ENCODE assay signal across 16 mouse cellular contexts in the genomic region with DNA sequence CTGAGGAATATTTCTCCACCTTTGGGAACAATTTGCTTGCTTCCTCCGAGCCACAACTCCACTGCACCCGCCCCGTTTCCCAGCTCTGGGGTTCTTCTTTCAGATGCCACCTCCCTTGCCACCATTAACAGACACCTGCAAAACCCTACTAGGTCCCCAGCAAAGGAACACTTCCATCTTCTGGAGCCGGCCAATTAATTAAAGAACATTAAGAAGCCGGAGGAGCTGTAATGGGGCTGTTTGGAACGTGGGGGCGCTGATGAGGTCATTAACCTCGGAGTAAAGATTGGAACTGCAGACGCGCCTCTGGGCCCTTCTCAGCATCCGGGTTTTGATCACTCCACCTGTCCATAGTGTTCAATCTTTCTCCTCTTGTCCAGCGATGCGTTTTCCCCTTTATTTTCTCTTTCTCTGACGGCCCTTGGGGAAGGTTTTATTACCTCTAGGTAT. TPM values are rescaled to one million over a fixed set of nuclear protein-coding genes. Genes with fewer than 3 reads are reported as not detected.
DNase-seq lines count a peak whose midpoint lies in the region; ATAC-seq and TF ChIP-seq lines count a peak whose summit lies in the region.
"Had no signal": no experiment of that assay in that cellular context is flagged by ENCODE, and none has a peak within 500 bp of the region (broad histone marks: within the 10 kb centered on the region; RNA-seq: fewer than 3 reads in every experiment).

No protein-coding gene starts in this region.

- WGBS in kidney, embryonic 14.5 days = 16% methylated on average over 14 of the region's 14 CpGs
- 6% methylated on average over 14 of the region's 14 CpGs for WGBS in neural tube, embryonic 13.5 days
- WGBS in hindbrain, postnatal 0 days = under 1% methylated on average over 14 of the region's 14 CpGs

- peaks cover 70% of the 10 kb centered on the region for H3K4me1 ChIP-seq in kidney, embryonic 14.5 days (ENCODE audit: control insufficient read depth, insufficient read depth, low read length)
- H3K4me1 ChIP-seq in neural tube, embryonic 13.5 days (replicated peaks) = peaks cover 82% of the 10 kb centered on the region
- H3K4me1 ChIP-seq in hindbrain, postnatal 0 days (ENCODE audit: insufficient read depth, low read length) = no peaks in the 10 kb centered on the region

- DNase-seq in adrenal gland, postnatal 14 days = peak; percentile 46
- no peak for DNase-seq in adrenal gland, postnatal 25 days
- no peak for DNase-seq in kidney, adult 9 months
- DNase-seq in induced T-regulatory cell, adult 2 months (ENCODE audit: low read depth) = peak; percentile 36
- no peak for DNase-seq in adipocyte (ENCODE audit: low spot score)
- DNase-seq in hindbrain, postnatal 0 days (ENCODE audit: low spot score) = no peak
- DNase-seq: adrenal gland, adult 8-10 months; cerebellum, postnatal 36 days; lung, adult 2 months; thymus, adult 18-20 months had no signal

- peak overlapping the region; percentile 77 for H3K4me3 ChIP-seq in kidney, embryonic 14.5 days (ENCODE audit: low read length)
- H3K4me3 ChIP-seq in neural tube, embryonic 13.5 days = peak overlapping the region; percentile 58
- no peak overlapping the region for H3K4me3 ChIP-seq in hindbrain, postnatal 0 days (ENCODE audit: low read length)
- H3K4me3 ChIP-seq: heart, embryonic 12.5 days had no signal

- ATAC-seq in kidney, embryonic 14.5 days (ENCODE audit: low FRiP score, low TSS enrichment) = no peak
- no peak for ATAC-seq in neural tube, embryonic 13.5 days (ENCODE audit: low read depth)
- no peak for ATAC-seq in hindbrain, postnatal 0 days
- ATAC-seq: midbrain, embryonic 16.5 days had no signal

- no peak for TF ChIP-seq CTCF in hindbrain, postnatal 0 days (IDR thresholded peaks at IDR 0.05; ENCODE audit: low read depth)

- H3K27me3 ChIP-seq in kidney, embryonic 14.5 days (ENCODE audit: control insufficient read depth, insufficient read depth, low read length) = peaks cover 3% of the 10 kb centered on the region; the same call in 1 of the 2 replicates
- peaks cover 60% of the 10 kb centered on the region for H3K27me3 ChIP-seq in neural tube, embryonic 13.5 days
- peaks cover 98% of the 10 kb centered on the region for H3K27me3 ChIP-seq in hindbrain, postnatal 0 days (ENCODE audit: insufficient read depth, low read length)

- 0 out of 2 replicates have a peak overlapping the region, but pooled peaks have one; percentile 29 for H3K9ac ChIP-seq in kidney, embryonic 14.5 days (ENCODE audit: low read depth, low read length)
- peak overlapping the region; percentile 67 for H3K9ac ChIP-seq in neural tube, embryonic 13.5 days
- no peak overlapping the region for H3K9ac ChIP-seq in hindbrain, postnatal 0 days (replicated peaks; ENCODE audit: low read length)
- H3K9ac ChIP-seq: heart, embryonic 12.5 days had no signal

- no peaks in the 10 kb centered on the region for H3K36me3 ChIP-seq in kidney, embryonic 14.5 days (ENCODE audit: control insufficient read depth, insufficient read depth, low read length)
- H3K36me3 ChIP-seq in neural tube, embryonic 13.5 days = no peaks in the 10 kb centered on the region
- no peaks in the 10 kb centered on the region for H3K36me3 ChIP-seq in hindbrain, postnatal 0 days (ENCODE audit: insufficient read depth, low read length)
- H3K36me3 ChIP-seq: heart, embryonic 12.5 days had no signal

- no peaks in the 10 kb centered on the region for H3K9me3 ChIP-seq in kidney, embryonic 14.5 days (ENCODE audit: control insufficient read depth, low read length)
- H3K9me3 ChIP-seq in neural tube, embryonic 13.5 days = no peaks in the 10 kb centered on the region
- no peaks in the 10 kb centered on the region for H3K9me3 ChIP-seq in hindbrain, postnatal 0 days (ENCODE audit: low read length)
- H3K9me3 ChIP-seq: heart, embryonic 12.5 days had no signal

- no peak overlapping the region for H3K27ac ChIP-seq in kidney, embryonic 14.5 days (ENCODE audit: low read depth, low read length)
- no peak overlapping the region for H3K27ac ChIP-seq in neural tube, embryonic 13.5 days (replicated peaks)
- no peak overlapping the region for H3K27ac ChIP-seq in hindbrain, postnatal 0 days
- H3K27ac ChIP-seq: macrophage had no signal

- peak overlapping the region; percentile 71 for H3K4me2 ChIP-seq in kidney, embryonic 14.5 days (replicated peaks; ENCODE audit: low read depth, low read length)
- peak overlapping the region; percentile 64 for H3K4me2 ChIP-seq in neural tube, embryonic 13.5 days
- H3K4me2 ChIP-seq in hindbrain, postnatal 0 days (ENCODE audit: low read depth, low read length) = no peak overlapping the region
- H3K4me2 ChIP-seq: heart, embryonic 12.5 days had no signal

RNA-seq across cellular contexts. Expression of a gene that starts 15.2 kb away (rescaled TPM):
- total RNA-seq in adrenal gland, postnatal 14 days (2021) = 99.3 and 156 TPM in 2 replicates
- total RNA-seq in adrenal gland, postnatal 25 days (2021) = 202 and 263 TPM in 2 replicates
- 30.0 and 41.4 TPM in 2 replicates for polyA plus RNA-seq in kidney, embryonic 14.5 days (2014; fragmentation: Nextera tagmentation; extraction: Ambion mirVana)
- polyA plus RNA-seq in neural tube, embryonic 13.5 days (2015; fragmentation: Nextera tagmentation; extraction: Ambion mirVana) = 72.9 and 74.7 TPM in 2 replicates
- 0.40 TPM in 1 of 2 replicates, not detected in the other for total RNA-seq in hindbrain, postnatal 0 days (2014; rRNA removed)
- 0.13 TPM in 1 of 2 replicates, not detected in the other for polyA plus RNA-seq in hindbrain, postnatal 0 days (2015; fragmentation: Nextera tagmentation; extraction: Ambion mirVana)
- polyA plus RNA-seq: lung, adult 2 months; macrophage; midbrain, embryonic 16.5 days had no signal

RNA-seq across cellular contexts. Expression of a gene that starts 25.7 kb away (rescaled TPM):
- total RNA-seq in adrenal gland, postnatal 14 days (2021) = 56.7 and 59.4 TPM in 2 replicates
- total RNA-seq in adrenal gland, postnatal 25 days (2021) = 84.9 and 94.6 TPM in 2 replicates
- polyA plus RNA-seq in kidney, embryonic 14.5 days (2014; fragmentation: Nextera tagmentation; extraction: Ambion mirVana) = 12.7 and 18.6 TPM in 2 replicates
- polyA plus RNA-seq in neural tube, embryonic 13.5 days (2015; fragmentation: Nextera tagmentation; extraction: Ambion mirVana) = 81.7 and 114 TPM in 2 replicates
- 28.0 and 66.5 TPM in 2 replicates for total RNA-seq in hindbrain, postnatal 0 days (2014; rRNA removed)
- 4.6 and 6.2 TPM in 2 replicates for polyA plus RNA-seq in hindbrain, postnatal 0 days (2015; fragmentation: Nextera tagmentation; extraction: Ambion mirVana)
- total RNA-seq: hematopoietic stem cell, adult 5-6 weeks had no signal
- polyA plus RNA-seq: heart, embryonic 12.5 days; macrophage; midbrain, embryonic 16.5 days had no signal

RNA-seq across cellular contexts. Expression of a gene that starts 30.4 kb away (rescaled TPM):
- 34.3 and 37.8 TPM in 2 replicates for total RNA-seq in adrenal gland, postnatal 14 days (2021)
- total RNA-seq in adrenal gland, postnatal 25 days (2021) = 54.7 and 58.6 TPM in 2 replicates
- polyA plus RNA-seq in kidney, embryonic 14.5 days (2014; fragmentation: Nextera tagmentation; extraction: Ambion mirVana) = 58.6 and 61.9 TPM in 2 replicates
- polyA plus RNA-seq in neural tube, embryonic 13.5 days (2015; fragmentation: Nextera tagmentation; extraction: Ambion mirVana) = 124 and 125 TPM in 2 replicates
- 11.0 and 21.7 TPM in 2 replicates for total RNA-seq in hindbrain, postnatal 0 days (2014; rRNA removed)
- 10.1 and 16.8 TPM in 2 replicates for polyA plus RNA-seq in hindbrain, postnatal 0 days (2015; fragmentation: Nextera tagmentation; extraction: Ambion mirVana)
- total RNA-seq: hematopoietic stem cell, adult 5-6 weeks had no signal
- polyA plus RNA-seq: macrophage; midbrain, embryonic 16.5 days had no signal

RNA-seq across cellular contexts. Expression of a gene that starts 36.3 kb away (rescaled TPM):
- total RNA-seq in adrenal gland, postnatal 14 days (2021) = 35.7 and 39.8 TPM in 2 replicates
- 74.4 and 78.8 TPM in 2 replicates for total RNA-seq in adrenal gland, postnatal 25 days (2021)
- 44.1 and 53.1 TPM in 2 replicates for polyA plus RNA-seq in kidney, embryonic 14.5 days (2014; fragmentation: Nextera tagmentation; extraction: Ambion mirVana)
- 171 and 174 TPM in 2 replicates for polyA plus RNA-seq in neural tube, embryonic 13.5 days (2015; fragmentation: Nextera tagmentation; extraction: Ambion mirVana)
- 23.2 and 30.2 TPM in 2 replicates for total RNA-seq in hindbrain, postnatal 0 days (2014; rRNA removed)
- polyA plus RNA-seq in hindbrain, postnatal 0 days (2015; fragmentation: Nextera tagmentation; extraction: Ambion mirVana) = 29.0 and 36.3 TPM in 2 replicates
- polyA plus RNA-seq: heart, embryonic 12.5 days; macrophage; midbrain, embryonic 16.5 days had no signal

RNA-seq across cellular contexts. Expression of a gene that starts 47.1 kb away (rescaled TPM):
- total RNA-seq in adrenal gland, postnatal 14 days (2021) = 17.1 and 18.7 TPM in 2 replicates
- total RNA-seq in adrenal gland, postnatal 25 days (2021) = 36.5 and 36.8 TPM in 2 replicates
- polyA plus RNA-seq in kidney, embryonic 14.5 days (2014; fragmentation: Nextera tagmentation; extraction: Ambion mirVana) = 22.1 and 24.3 TPM in 2 replicates
- 67.1 and 88.3 TPM in 2 replicates for polyA plus RNA-seq in neural tube, embryonic 13.5 days (2015; fragmentation: Nextera tagmentation; extraction: Ambion mirVana)
- 16.5 and 24.3 TPM in 2 replicates for total RNA-seq in hindbrain, postnatal 0 days (2014; rRNA removed)
- polyA plus RNA-seq in hindbrain, postnatal 0 days (2015; fragmentation: Nextera tagmentation; extraction: Ambion mirVana) = 109 and 113 TPM in 2 replicates
- polyA plus RNA-seq: macrophage; midbrain, embryonic 16.5 days had no signal

Comparison
In these comparisons a context has a peak if more than half of its experiments do, and no peak if none do; other contexts are left out.
1. DNase-seq: peak in adrenal gland, postnatal 14 days (single experiment) and induced T-regulatory cell, adult 2 months (single experiment); none in adrenal gland, postnatal 25 days (single experiment), kidney, adult 9 months (single experiment), adipocyte (single experiment) and hindbrain, postnatal 0 days (single experiment).
2. RNA of a gene that starts 15.2 kb away (total RNA-seq): 202 to 263 TPM in adrenal gland, postnatal 25 days and 99.3 to 156 TPM in adrenal gland, postnatal 14 days; 0.40 TPM in hindbrain, postnatal 0 days; every median in the first group is over 10 times any median in the second.